Mouse (Mus musculus) embryonic facial prominence, embryonic 10.5 days (tissue): Measurements from ENCODE around the gene Dkkl1. TPM values are rescaled to one million over a fixed set of nuclear protein-coding genes. Genes with fewer than 3 reads are reported as not detected.
A peak's percentile ranks its signal among the peaks of the same experiment; 100 is the strongest.
"Not testable (repeated sequence)": the region's sequence is repeated elsewhere in the genome, so short reads cannot be mapped to it uniquely, and the experiment has no call there.

Experiments used
- DNase-seq: peaks from one replicate; pipeline ENCODE4 v3.0.0-alpha.2; 2017; ENCODE audit warnings: low spot score
- H3K27ac ChIP-seq: fragments of 300-500 bp; sonication (generic); replicated peaks from 2 replicates; pipeline ENCODE4 v1.5.1; 2016; ENCODE audit warnings: mild to moderate bottlenecking
- H3K27me3 ChIP-seq: fragments of 300-500 bp; sonication (generic); replicated peaks from 2 replicates; pipeline ENCODE4 v1.6.1; 2016; ENCODE audit warnings: low read depth, mild to moderate bottlenecking; ENCODE audit not compliant: poor library complexity, severe bottlenecking
- H3K36me3 ChIP-seq: fragments of 300-500 bp; sonication (generic); replicated peaks from 2 replicates; pipeline ENCODE4 v1.6.1; 2016; ENCODE audit warnings: mild to moderate bottlenecking, moderate library complexity
- H3K4me1 ChIP-seq: fragments of 300-500 bp; sonication (generic); 2 replicates; pipeline ENCODE4 v1.6.1; 2016
- H3K4me3 ChIP-seq: fragments of 300-500 bp; sonication (generic); 2 replicates; pipeline ENCODE4 v1.5.1; 2016; ENCODE audit warnings: mild to moderate bottlenecking, moderate library complexity
- H3K9me3 ChIP-seq: fragments of 300-500 bp; sonication (generic); 2 replicates; pipeline ENCODE4 v1.6.1; 2016; ENCODE audit warnings: mild to moderate bottlenecking
- WGBS: fragments of 180-500 bp; shearing (Covaris S2); methylation state at CpG from one replicate; pipeline ENCODE4 v1.1.7; 2016; 5-methylcytosine and 5-hydroxymethylcytosine counted together
- polyA plus RNA-seq: library from polyadenylated mRNA; unstranded; fragments of >200 nt; fragmentation: Nextera tagmentation; extraction: Ambion mirVana; gene quantifications from 2 replicates; pipeline ENCODE4 v1.2.1, GENCODE M21; 2016

Gene Dkkl1
- polyA plus RNA-seq: 1.2 and 2.0 TPM in 2 replicates

- no peaks in the 10 kb centered on the region for H3K9me3 ChIP-seq
- H3K27me3 ChIP-seq: peaks cover 54% of the 10 kb centered on the region
- DNase-seq: no peak
- H3K36me3 ChIP-seq: peaks cover 1% of the 10 kb centered on the region; the same call in 1 of the 2 replicates
- no peak within 1 kb of the TSS for H3K27ac ChIP-seq
- peaks cover 29% of the 10 kb centered on the region for H3K4me1 ChIP-seq
- 6% methylated on average over 17 of the region's 17 CpGs for WGBS
- peak within 1 kb of the TSS; percentile 41 for H3K4me3 ChIP-seq
Observed at GRCm38 (mm10) chr7:45211851-45212251, at the start of gene Dkkl1. Gene Dkkl1, minus strand, starts transcription at chr7:45212147.

GRCm38 (mm10) chr7:45259281-45259680 is 47.3 kb upstream of the Dkkl1 start:
- WGBS: 82% methylated on average over 8 of the region's 8 CpGs
- Histone ChIP-seq H3K9me3 (no peaks in the 10 kb centered on the region), H3K4me1 (peaks cover 16% of the 10 kb centered on the region), H3K27ac (no peak overlapping the region), H3K36me3 (no peaks in the 10 kb centered on the region), H3K27me3 (0 out of 2 replicates have a peak, but pooled peaks cover 9% of the 10 kb centered on the region), H3K4me3 (no peak overlapping the region)
- no peak for DNase-seq

GRCm38 (mm10) chr7:45257063-45257840 is 45.3 kb upstream of the Dkkl1 start:
- Histone ChIP-seq H3K4me1 (peaks cover 7% of the 10 kb centered on the region; the same call in 1 of the 2 replicates), H3K27ac (no peak overlapping the region), H3K36me3 (no peaks in the 10 kb centered on the region), H3K27me3 (0 out of 2 replicates have a peak, but pooled peaks cover 9% of the 10 kb centered on the region), H3K9me3 (no peaks in the 10 kb centered on the region), H3K4me3 (no peak overlapping the region)
- 66% methylated on average over 11 of the region's 11 CpGs for WGBS
- DNase-seq: no peak

- not testable (repeated sequence) for DNase-seq, H3K9me3 ChIP-seq, H3K4me3 ChIP-seq, H3K4me1 ChIP-seq, H3K27me3 ChIP-seq, H3K27ac ChIP-seq, H3K36me3 ChIP-seq
- 85% methylated on average over 7 of the region's 7 CpGs for WGBS
Observed at GRCm38 (mm10) chr7:45255822-45256221, 43.9 kb upstream of the Dkkl1 start.

- Histone ChIP-seq H3K27ac (no peak overlapping the region), H3K4me3 (no peak overlapping the region), H3K36me3 (no peaks in the 10 kb centered on the region), H3K9me3 (no peaks in the 10 kb centered on the region), H3K4me1 (peaks cover 7% of the 10 kb centered on the region; the same call in 1 of the 2 replicates), H3K27me3 (0 out of 2 replicates have a peak, but pooled peaks cover 9% of the 10 kb centered on the region)
- WGBS: 86% methylated on average over 8 of the region's 8 CpGs
- no peak for DNase-seq
Observed at GRCm38 (mm10) chr7:45253806-45254205, 41.9 kb upstream of the Dkkl1 start.

- Histone ChIP-seq H3K4me3 (no peak overlapping the region), H3K27ac (no peak overlapping the region), H3K36me3 (no peaks in the 10 kb centered on the region), H3K9me3 (no peaks in the 10 kb centered on the region), H3K4me1 (no peaks in the 10 kb centered on the region), H3K27me3 (no peaks in the 10 kb centered on the region)
- peak; percentile 7 for DNase-seq
- WGBS: 41% methylated on average over 3 of the region's 3 CpGs
Observed at GRCm38 (mm10) chr7:45247666-45248065, 35.7 kb upstream of the Dkkl1 start.

GRCm38 (mm10) chr7:45241389-45241749 is 29.4 kb upstream of the Dkkl1 start:
- peaks cover 58% of the 10 kb centered on the region for H3K27me3 ChIP-seq
- 78% methylated on average over 6 of the region's 6 CpGs for WGBS
- H3K27ac ChIP-seq: peak overlapping the region; percentile 81; the same call in 1 of the 2 replicates
- DNase-seq: no peak
- H3K4me1 ChIP-seq: peaks cover 25% of the 10 kb centered on the region
- no peaks in the 10 kb centered on the region for H3K36me3 ChIP-seq
- peak overlapping the region; percentile 50 for H3K4me3 ChIP-seq
- H3K9me3 ChIP-seq: no peaks in the 10 kb centered on the region

GRCm38 (mm10) chr7:45240633-45241388 is 28.9 kb upstream of the Dkkl1 start, which contains the start of gene Slc6a16:
Gene Slc6a16, plus strand, starts transcription at chr7:45241085.
- H3K27me3 ChIP-seq: peaks cover 64% of the 10 kb centered on the region
- peak within 1 kb of the TSS; percentile 81 for H3K27ac ChIP-seq
- no peaks in the 10 kb centered on the region for H3K36me3 ChIP-seq
- peaks cover 28% of the 10 kb centered on the region for H3K4me1 ChIP-seq
- H3K4me3 ChIP-seq: peak within 1 kb of the TSS; percentile 50
- 9% methylated on average over 53 of the region's 53 CpGs for WGBS
- DNase-seq: peak; percentile 78
- no peaks in the 10 kb centered on the region for H3K9me3 ChIP-seq

- 82% methylated on average over 7 of the region's 7 CpGs for WGBS
- Histone ChIP-seq H3K36me3 (no peaks in the 10 kb centered on the region), H3K27ac (peak overlapping the region; percentile 81; the same call in 1 of the 2 replicates), H3K27me3 (peaks cover 68% of the 10 kb centered on the region), H3K9me3 (no peaks in the 10 kb centered on the region), H3K4me3 (no peak overlapping the region), H3K4me1 (peaks cover 35% of the 10 kb centered on the region)
- DNase-seq: peak; percentile 7
Observed at GRCm38 (mm10) chr7:45240109-45240508, 28.2 kb upstream of the Dkkl1 start.

- Histone ChIP-seq H3K27ac (no peak within 1 kb of the TSS; the same call in 1 of the 2 replicates), H3K27me3 (peaks cover 68% of the 10 kb centered on the region), H3K4me1 (peaks cover 47% of the 10 kb centered on the region), H3K4me3 (peak within 1 kb of the TSS; percentile 25; the same call in 1 of the 2 replicates), H3K36me3 (peaks cover 3% of the 10 kb centered on the region; the same call in 1 of the 2 replicates), H3K9me3 (no peaks in the 10 kb centered on the region)
- DNase-seq: no peak
- 40% methylated on average over 20 of the region's 20 CpGs for WGBS
Observed at GRCm38 (mm10) chr7:45238723-45239496, 27.0 kb upstream of the Dkkl1 start, which contains the start of gene Cd37. Gene Cd37, minus strand, starts transcription at chr7:45239115.

GRCm38 (mm10) chr7:45237747-45238699 is 26.1 kb upstream of the Dkkl1 start:
- peaks cover 12% of the 10 kb centered on the region for H3K36me3 ChIP-seq
- H3K27me3 ChIP-seq: peaks cover 70% of the 10 kb centered on the region
- peak; percentile 8 for DNase-seq
- H3K27ac ChIP-seq: no peak overlapping the region
- H3K4me3 ChIP-seq: no peak overlapping the region
- H3K9me3 ChIP-seq: no peaks in the 10 kb centered on the region
- 78% methylated on average over 17 of the region's 17 CpGs for WGBS
- H3K4me1 ChIP-seq: peaks cover 56% of the 10 kb centered on the region
